Mouse (Mus musculus): ENCODE data around the gene Elf2. TPM values are rescaled to one million over a fixed set of nuclear protein-coding genes. Genes with fewer than 3 reads are reported as not detected.
"Not testable (repeated sequence)": the region's sequence is repeated elsewhere in the genome, so short reads cannot be mapped to it uniquely, and the experiment has no call there.

Elf2 gene
- polyA plus RNA-seq, 1 experiment from 2014 or later: 59.3 TPM

- Histone ChIP-seq H3K4me3 (replicated peaks) (no peak overlapping the region), H3K4me1 (replicated peaks) (no peaks in the 10 kb centered on the region; the same call in 1 of the 2 replicates), H3K27me3 (no peaks in the 10 kb centered on the region), H3K4me2 (no peak overlapping the region), H3K27ac (no peak overlapping the region), H3K36me3 (peaks cover 17% of the 10 kb centered on the region), H3K9me3 (no peaks in the 10 kb centered on the region; the same call in 1 of the 2 replicates), H3K9ac (replicated peaks) (no peak overlapping the region)
- ATAC-seq (ENCODE audit: insufficient number of reproducible peaks, insufficient read depth, low FRiP score, low TSS enrichment, low read depth): no peak
- WGBS: 93% methylated on average over 5 of the region's 5 CpGs
Observed at GRCm38 (mm10) chr3:51327429-51327797, 13.1 kb downstream of the Elf2 start.

- 82% methylated on average over 3 of the region's 3 CpGs for WGBS
- ATAC-seq (ENCODE audit: insufficient number of reproducible peaks, insufficient read depth, low FRiP score, low TSS enrichment, low read depth): no peak
Observed at GRCm38 (mm10) chr3:51326664-51327428, 13.6 kb downstream of the Elf2 start.

GRCm38 (mm10) chr3:51325475-51325874, 15.0 kb downstream of the Elf2 start:
- no peak overlapping the region for H3K4me2 ChIP-seq
- no peaks in the 10 kb centered on the region for H3K27me3 ChIP-seq
- no peaks in the 10 kb centered on the region; the same call in 1 of the 2 replicates for H3K9me3 ChIP-seq
- 80% methylated on average over 1 of the region's 1 CpGs for WGBS
- H3K4me3 ChIP-seq (replicated peaks): no peak overlapping the region
- H3K27ac ChIP-seq: no peak overlapping the region
- no peak overlapping the region for H3K9ac ChIP-seq (replicated peaks)
- ATAC-seq (ENCODE audit: insufficient number of reproducible peaks, insufficient read depth, low FRiP score, low TSS enrichment, low read depth): no peak
- H3K36me3 ChIP-seq: peaks cover 28% of the 10 kb centered on the region
- H3K4me1 ChIP-seq (replicated peaks): no peaks in the 10 kb centered on the region; the same call in 1 of the 2 replicates

More at GRCm38 (mm10) chr3:51326664-51327428, 13.6 kb downstream of the Elf2 start:
- peaks cover 20% of the 10 kb centered on the region for H3K36me3 ChIP-seq
- no peak overlapping the region for H3K4me3 ChIP-seq (replicated peaks)
- no peak overlapping the region for H3K9ac ChIP-seq (replicated peaks)
- no peaks in the 10 kb centered on the region; the same call in 1 of the 2 replicates for H3K4me1 ChIP-seq (replicated peaks)
- H3K27me3 ChIP-seq: no peaks in the 10 kb centered on the region
- no peak overlapping the region for H3K4me2 ChIP-seq
- H3K27ac ChIP-seq: no peak overlapping the region
- H3K9me3 ChIP-seq: no peaks in the 10 kb centered on the region; the same call in 1 of the 2 replicates

GRCm38 (mm10) chr3:51323006-51323405, 17.5 kb downstream of the Elf2 start:
- Histone ChIP-seq H3K4me3 (replicated peaks) (no peak overlapping the region), H3K4me2 (no peak overlapping the region), H3K9ac (replicated peaks) (no peak overlapping the region), H3K27me3 (no peaks in the 10 kb centered on the region), H3K4me1 (replicated peaks) (no peaks in the 10 kb centered on the region), H3K36me3 (peaks cover 40% of the 10 kb centered on the region), H3K27ac (no peak overlapping the region), H3K9me3 (no peaks in the 10 kb centered on the region; the same call in 1 of the 2 replicates)
- 94% methylated on average over 14 of the region's 14 CpGs for WGBS
- ATAC-seq (ENCODE audit: insufficient number of reproducible peaks, insufficient read depth, low FRiP score, low TSS enrichment, low read depth): no peak

- Histone ChIP-seq H3K4me2 (no peak overlapping the region), H3K27ac (no peak overlapping the region), H3K9me3 (no peaks in the 10 kb centered on the region; the same call in 1 of the 2 replicates), H3K27me3 (no peaks in the 10 kb centered on the region), H3K4me1 (replicated peaks) (no peaks in the 10 kb centered on the region), H3K36me3 (peaks cover 45% of the 10 kb centered on the region), H3K9ac (replicated peaks) (no peak overlapping the region), H3K4me3 (replicated peaks) (no peak overlapping the region)
- 90% methylated on average over 7 of the region's 7 CpGs for WGBS
- ATAC-seq (ENCODE audit: insufficient number of reproducible peaks, insufficient read depth, low FRiP score, low TSS enrichment, low read depth): no peak
Observed at GRCm38 (mm10) chr3:51322326-51322725, 18.1 kb downstream of the Elf2 start.

- Histone ChIP-seq H3K9ac (replicated peaks) (no peak overlapping the region), H3K27me3 (no peaks in the 10 kb centered on the region), H3K4me1 (replicated peaks) (no peaks in the 10 kb centered on the region), H3K4me3 (replicated peaks) (no peak overlapping the region), H3K9me3 (no peaks in the 10 kb centered on the region; the same call in 1 of the 2 replicates), H3K4me2 (no peak overlapping the region), H3K27ac (no peak overlapping the region), H3K36me3 (peaks cover 45% of the 10 kb centered on the region)
- ATAC-seq (ENCODE audit: insufficient number of reproducible peaks, insufficient read depth, low FRiP score, low TSS enrichment, low read depth): no peak
- 88% methylated on average over 5 of the region's 5 CpGs for WGBS
Observed at GRCm38 (mm10) chr3:51321141-51321540, 19.3 kb downstream of the Elf2 start.

- H3K4me1 ChIP-seq (replicated peaks); H3K9ac ChIP-seq (replicated peaks); ATAC-seq (ENCODE audit: insufficient number of reproducible peaks, insufficient read depth, low FRiP score, low TSS enrichment, low read depth); H3K4me2 ChIP-seq; H3K9me3 ChIP-seq; H3K27ac ChIP-seq; H3K27me3 ChIP-seq; H3K4me3 ChIP-seq (replicated peaks): not testable (repeated sequence)
- WGBS: 89% methylated on average over 3 of the region's 3 CpGs
- H3K36me3 ChIP-seq: peaks cover 33% of the 10 kb centered on the region
Observed at GRCm38 (mm10) chr3:51318053-51318452, 22.4 kb downstream of the Elf2 start.

- whole genome bisulfite sequencing: 89% methylated on average over 10 of the region's 10 CpGs
- Histone ChIP-seq H3K4me3 (replicated peaks) (no peak overlapping the region), H3K4me1 (replicated peaks) (0 out of 2 replicates have a peak, but pooled peaks cover 5% of the 10 kb centered on the region), H3K9me3 (no peaks in the 10 kb centered on the region), H3K27me3 (no peaks in the 10 kb centered on the region), H3K27ac (no peak overlapping the region), H3K36me3 (peaks cover 30% of the 10 kb centered on the region), H3K4me2 (no peak overlapping the region), H3K9ac (replicated peaks) (no peak overlapping the region)
- no peak for ATAC-seq (ENCODE audit: insufficient number of reproducible peaks, insufficient read depth, low FRiP score, low TSS enrichment, low read depth)
Observed at GRCm38 (mm10) chr3:51316876-51317275, 23.6 kb downstream of the Elf2 start.

- H3K36me3 ChIP-seq: peaks cover 12% of the 10 kb centered on the region
- H3K27ac ChIP-seq: no peak overlapping the region
- 33% methylated on average over 9 of the region's 9 CpGs for WGBS
- peaks cover 21% of the 10 kb centered on the region for H3K4me1 ChIP-seq (replicated peaks)
- no peak overlapping the region for H3K4me3 ChIP-seq (replicated peaks)
- H3K9me3 ChIP-seq: no peaks in the 10 kb centered on the region
- ATAC-seq (ENCODE audit: insufficient number of reproducible peaks, insufficient read depth, low FRiP score, low TSS enrichment, low read depth): no peak
- H3K9ac ChIP-seq (replicated peaks): no peak overlapping the region
- H3K4me2 ChIP-seq: no peak overlapping the region; the same call in 1 of the 2 replicates
- no peaks in the 10 kb centered on the region for H3K27me3 ChIP-seq
Observed at GRCm38 (mm10) chr3:51311638-51312037, 28.8 kb downstream of the Elf2 start.

GRCm38 (mm10) chr3:51310098-51310497, 30.4 kb downstream of the Elf2 start:
- H3K4me3 ChIP-seq (replicated peaks): no peak overlapping the region
- H3K4me2 ChIP-seq: no peak overlapping the region
- H3K9me3 ChIP-seq: no peaks in the 10 kb centered on the region
- ATAC-seq (ENCODE audit: insufficient number of reproducible peaks, insufficient read depth, low FRiP score, low TSS enrichment, low read depth): no peak
- peaks cover 21% of the 10 kb centered on the region for H3K4me1 ChIP-seq (replicated peaks)
- H3K36me3 ChIP-seq: peaks cover 18% of the 10 kb centered on the region
- no peaks in the 10 kb centered on the region for H3K27me3 ChIP-seq
- H3K27ac ChIP-seq: 0 out of 2 replicates have a peak overlapping the region, but pooled peaks have one; percentile 18
- 37% methylated on average over 7 of the region's 7 CpGs for WGBS
- no peak overlapping the region for H3K9ac ChIP-seq (replicated peaks)

- no peak overlapping the region for H3K27ac ChIP-seq
- H3K9ac ChIP-seq (replicated peaks): no peak overlapping the region
- H3K9me3 ChIP-seq: no peaks in the 10 kb centered on the region
- H3K27me3 ChIP-seq: no peaks in the 10 kb centered on the region
- no peak for ATAC-seq (ENCODE audit: insufficient number of reproducible peaks, insufficient read depth, low FRiP score, low TSS enrichment, low read depth)
- peaks cover 15% of the 10 kb centered on the region for H3K36me3 ChIP-seq
- no peak overlapping the region for H3K4me3 ChIP-seq (replicated peaks)
- WGBS: 78% methylated on average over 2 of the region's 2 CpGs
- peaks cover 14% of the 10 kb centered on the region for H3K4me1 ChIP-seq (replicated peaks)
- no peak overlapping the region for H3K4me2 ChIP-seq
Observed at GRCm38 (mm10) chr3:51306621-51307020, 33.8 kb downstream of the Elf2 start.
